Mouse (Mus musculus) gastrocnemius, postnatal 36 days (tissue): ENCODE measurements at regions not wholly inside any gene's neighbourhood (a gene's known extent, or its start where the extent isn't known, plus 50 kb on each side); places are given as distances from the start of the nearest gene placed in this dataset.

ENCODE experiments used
- DNase-seq, 2 experiments: peaks; one replicate each; pipeline ENCODE4 v3.0.0; 2022
- intact Hi-C: fragments of 180-260 bp; cut with DNase I; formaldehyde crosslinking; loops from one replicate; pipeline ENCODE4 v1.15.1; 2025

GRCm38 (mm10) chr9:43681317-43681716, 62.5 kb upstream of the Nectin1 start:
- intact Hi-C loops, result no loop called here
- no peak for DNase-seq

DNA sequence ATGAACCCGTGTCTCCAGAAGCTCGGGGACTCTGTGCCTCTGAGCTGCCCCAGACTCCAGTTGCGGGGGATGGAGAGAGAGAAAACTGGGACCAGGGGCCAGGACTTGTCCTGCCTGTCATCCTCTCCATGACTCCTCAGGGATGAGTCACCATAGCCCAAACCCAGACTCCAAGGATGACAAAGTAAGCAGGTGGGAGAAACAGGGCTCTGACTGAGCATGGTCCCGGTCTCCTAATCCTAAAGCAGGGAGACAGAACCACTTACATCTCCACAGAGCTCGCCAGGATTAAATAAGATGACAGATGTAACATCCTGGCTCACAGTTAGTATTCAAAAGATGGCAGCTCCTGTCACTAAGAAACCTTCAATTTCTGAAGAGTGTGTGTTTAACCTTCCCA, 61.7 kb upstream of the Nectin1 start:
- intact Hi-C loops, result no loop called here
- no peak for DNase-seq

DNA sequence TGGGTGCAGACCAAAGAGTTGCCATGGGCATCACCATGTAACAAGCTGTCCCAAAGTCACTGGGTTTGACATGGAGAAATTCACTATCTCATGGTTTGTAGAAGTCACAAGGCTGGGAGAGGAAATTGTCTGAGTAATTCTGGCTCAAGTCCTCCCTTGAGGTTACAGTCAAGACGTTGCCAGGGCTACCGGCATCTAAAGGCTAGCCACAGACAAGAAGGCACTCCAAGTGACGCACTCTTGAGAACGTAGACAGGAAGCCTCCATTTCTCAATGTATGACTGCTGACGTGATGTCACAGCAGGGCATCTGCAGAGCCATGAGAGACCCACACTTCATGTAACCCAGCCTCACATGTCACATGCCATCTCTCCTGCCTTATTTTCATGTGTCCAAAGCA, 59.2 kb upstream of the Nectin1 start:
- intact Hi-C loops, result no loop called here
- DNase-seq, result no peak

DNA sequence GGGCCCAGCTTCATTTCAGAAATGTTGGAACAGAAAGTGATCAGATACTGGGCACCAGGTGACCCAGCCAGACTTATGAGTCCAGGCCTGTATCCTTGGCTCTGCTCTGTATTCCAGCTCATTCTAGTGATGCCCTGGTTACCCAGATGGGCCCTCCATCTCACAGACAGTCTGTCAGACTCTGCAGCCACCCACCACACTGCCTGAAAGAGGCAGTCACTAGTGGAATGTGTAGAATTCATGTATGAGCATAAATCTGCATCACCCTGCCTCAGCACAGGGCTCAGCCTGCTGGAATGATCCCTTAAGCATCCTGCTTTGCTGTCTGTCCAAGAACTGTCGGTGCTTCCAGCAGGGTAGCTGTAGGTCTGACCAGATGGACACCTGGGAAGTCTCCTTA, 51.8 kb upstream of the Nectin1 start:
- intact Hi-C loops, result no loop called here
- no peak for DNase-seq

- DNase-seq, result no peak
- intact Hi-C loops, result no loop called here
These were observed 51.2 kb upstream of the Nectin1 start for GRCm38 (mm10) chr9:43692538-43692937.
